Mouse (Mus musculus) naive thymus-derived CD4-positive, alpha-beta T cell, adult 5 months (primary cell): Measurements from ENCODE around the gene Olfr104-ps. TPM values are rescaled to one million over a fixed set of nuclear protein-coding genes. Genes with fewer than 3 reads are reported as not detected.

Experiments used
- polyA plus RNA-seq: library from polyadenylated mRNA; unstranded; fragments of 100-300 nt; shearing (Covaris generic); gene quantifications from one replicate; pipeline ENCODE4 v1.2.1, GENCODE M21; 2017

Gene Olfr104-ps
- polyA plus RNA-seq: not detected

GRCm38 (mm10) chr17:37359282-37359681 lies at the start of gene Olfr104-ps:
Gene Olfr104-ps (plus strand): TSS chr17:37359582.

DNA sequence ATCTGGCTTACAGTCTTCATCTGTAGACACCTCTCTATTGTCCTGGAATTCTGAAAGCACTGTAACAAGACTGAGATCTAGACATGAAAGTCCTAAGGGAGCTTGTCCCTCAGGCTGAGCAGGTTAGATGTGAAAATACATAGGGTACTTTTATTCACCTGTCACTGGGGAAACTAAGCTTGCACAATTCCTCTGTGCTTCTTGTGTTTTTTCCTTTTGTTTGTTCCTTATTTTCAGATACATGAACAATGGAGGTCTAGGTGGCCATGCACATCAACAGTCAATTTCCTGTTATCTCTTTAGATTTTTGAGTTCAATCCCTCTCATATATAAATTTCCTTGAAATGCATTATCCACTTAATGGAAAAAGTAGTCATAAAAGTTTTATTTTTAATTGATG lies 42.4 kb upstream of the Olfr104-ps start, which contains the start of gene Olfr102:
TSS of gene Olfr102 (minus strand) at position 101 of the 400 bp plus-strand sequence.

GRCm38 (mm10) chr17:37339598-37339997 lies 19.8 kb upstream of the Olfr104-ps start, which contains the start of gene Olfr103:
Gene Olfr103 (minus strand): TSS chr17:37339698.

GRCm38 (mm10) chr17:37378733-37379132 lies 19.4 kb downstream of the Olfr104-ps start, which contains the start of gene Olfr105-ps:
Gene Olfr105-ps (plus strand): TSS chr17:37379033.

GRCm38 (mm10) chr17:37390093-37390492 lies 30.7 kb downstream of the Olfr104-ps start, which contains the start of gene Olfr106-ps:
Gene Olfr106-ps (plus strand): TSS chr17:37390393.

DNA sequence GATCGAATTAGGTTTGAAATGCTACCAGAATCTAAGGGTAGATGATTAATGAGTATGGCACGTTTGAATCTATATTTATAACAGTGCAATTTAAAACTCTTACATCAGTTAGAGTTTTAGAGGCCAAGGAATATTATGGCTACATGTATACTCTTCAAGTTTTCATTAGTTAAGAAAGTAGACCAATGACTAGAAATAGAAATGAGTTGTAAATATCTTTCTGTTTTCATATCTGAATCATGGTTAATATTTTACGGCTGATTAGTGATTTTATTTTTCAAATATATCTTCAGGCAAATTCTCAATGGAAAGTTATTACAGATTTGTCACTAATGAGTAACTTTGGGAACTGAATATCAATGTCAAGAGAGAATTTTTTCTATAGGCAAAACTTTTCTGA lies 39.5 kb downstream of the Olfr104-ps start, which contains the start of gene Olfr107:
TSS of gene Olfr107 (plus strand) at position 301 of the 400 bp plus-strand sequence.

Other genes starting within 250 kb of the Olfr104-ps start
- gene Olfr92, start 239.5 kb upstream of the Olfr104-ps start, polyA plus RNA-seq: not detected
- not detected for gene Olfr93, start 198.1 kb upstream of the Olfr104-ps start, polyA plus RNA-seq
- gene Ubd, start 165.7 kb upstream of the Olfr104-ps start, polyA plus RNA-seq: not detected
- gene Olfr94, start 158.6 kb upstream of the Olfr104-ps start, polyA plus RNA-seq: not detected
- not detected for gene Olfr95, start 146.5 kb upstream of the Olfr104-ps start, polyA plus RNA-seq
- gene Olfr96, start 139.4 kb upstream of the Olfr104-ps start, polyA plus RNA-seq: not detected
- not detected for gene Olfr97, start 122.3 kb upstream of the Olfr104-ps start, polyA plus RNA-seq
- gene Olfr98, start 95.8 kb upstream of the Olfr104-ps start, polyA plus RNA-seq: not detected
- gene H2-M3, start 89.4 kb upstream of the Olfr104-ps start, polyA plus RNA-seq: 73.9 TPM
- 1.3 TPM for gene Olfr99, start 76.1 kb upstream of the Olfr104-ps start, polyA plus RNA-seq
- gene Olfr101, start 55.3 kb upstream of the Olfr104-ps start, polyA plus RNA-seq: not detected
- 0.29 TPM for gene Olfr102, start 42.5 kb upstream of the Olfr104-ps start, polyA plus RNA-seq
- not detected for gene Olfr103, start 19.9 kb upstream of the Olfr104-ps start, polyA plus RNA-seq
- gene Olfr105-ps, start 19.5 kb downstream of the Olfr104-ps start, polyA plus RNA-seq: not detected
- not detected for gene Olfr106-ps, start 30.8 kb downstream of the Olfr104-ps start, polyA plus RNA-seq
- gene Olfr107, start 39.6 kb downstream of the Olfr104-ps start, polyA plus RNA-seq: 0.12 TPM
- gene Olfr108, start 85.9 kb downstream of the Olfr104-ps start, polyA plus RNA-seq: not detected
- not detected for gene Olfr109, start 99.3 kb downstream of the Olfr104-ps start, polyA plus RNA-seq
- gene H2-M2, start 124.0 kb downstream of the Olfr104-ps start, polyA plus RNA-seq: not detected
- gene Olfr110, start 132.9 kb downstream of the Olfr104-ps start, polyA plus RNA-seq: not detected
- not detected for gene Olfr111, start 148.4 kb downstream of the Olfr104-ps start, polyA plus RNA-seq
- not detected for gene Olfr112, start 209.9 kb downstream of the Olfr104-ps start, polyA plus RNA-seq
- not detected for gene Olfr113, start 218.1 kb downstream of the Olfr104-ps start, polyA plus RNA-seq
- not detected for gene Olfr114, start 233.2 kb downstream of the Olfr104-ps start, polyA plus RNA-seq